Mouse (Mus musculus) megakaryocyte, embryonic 14.5 days (primary cell): Measurements from ENCODE around the gene Micu1. TPM values are rescaled to one million over a fixed set of nuclear protein-coding genes. Genes with fewer than 3 reads are reported as not detected.

Experiments used
- H3K27me3 ChIP-seq: replicated peaks from 2 replicates; pipeline ENCODE3; 2012; ENCODE audit warnings: inconsistent platforms
- H3K36me3 ChIP-seq: replicated peaks from 2 replicates; pipeline ENCODE3; 2012; ENCODE audit warnings: low read length, inconsistent platforms, mixed read lengths
- H3K4me1 ChIP-seq: 2 replicates; pipeline ENCODE4 v1.6.1; 2012; ENCODE audit warnings: inconsistent platforms
- H3K4me3 ChIP-seq: replicated peaks from 2 replicates; pipeline ENCODE3; 2012; ENCODE audit warnings: moderate library complexity, mild to moderate bottlenecking, inconsistent platforms
- H3K9me3 ChIP-seq: 2 replicates; pipeline ENCODE4 v1.6.1; 2012; ENCODE audit warnings: inconsistent platforms
- FLI1 ChIP-seq: IDR thresholded peaks from 2 replicates; pipeline ENCODE4 v1.6.1; 2012; ENCODE audit warnings: low read length, inconsistent platforms, mixed read lengths
- GATA1 ChIP-seq: IDR thresholded peaks from 3 replicates; pipeline ENCODE4 v1.6.1; 2012; ENCODE audit warnings: mixed read lengths, low read length, inconsistent platforms, borderline replicate concordance
- polyA plus RNA-seq: library from polyadenylated mRNA; stranded (reverse); fragments of >175 nt; gene quantifications from 2 replicates; pipeline ENCODE4 v1.2.3, GENCODE M21; 2012; ENCODE audit warnings: low replicate concordance; ENCODE audit not compliant: insufficient read depth

The Micu1 gene
- polyA plus RNA-seq, 1 experiment: 100 TPM

DNA sequence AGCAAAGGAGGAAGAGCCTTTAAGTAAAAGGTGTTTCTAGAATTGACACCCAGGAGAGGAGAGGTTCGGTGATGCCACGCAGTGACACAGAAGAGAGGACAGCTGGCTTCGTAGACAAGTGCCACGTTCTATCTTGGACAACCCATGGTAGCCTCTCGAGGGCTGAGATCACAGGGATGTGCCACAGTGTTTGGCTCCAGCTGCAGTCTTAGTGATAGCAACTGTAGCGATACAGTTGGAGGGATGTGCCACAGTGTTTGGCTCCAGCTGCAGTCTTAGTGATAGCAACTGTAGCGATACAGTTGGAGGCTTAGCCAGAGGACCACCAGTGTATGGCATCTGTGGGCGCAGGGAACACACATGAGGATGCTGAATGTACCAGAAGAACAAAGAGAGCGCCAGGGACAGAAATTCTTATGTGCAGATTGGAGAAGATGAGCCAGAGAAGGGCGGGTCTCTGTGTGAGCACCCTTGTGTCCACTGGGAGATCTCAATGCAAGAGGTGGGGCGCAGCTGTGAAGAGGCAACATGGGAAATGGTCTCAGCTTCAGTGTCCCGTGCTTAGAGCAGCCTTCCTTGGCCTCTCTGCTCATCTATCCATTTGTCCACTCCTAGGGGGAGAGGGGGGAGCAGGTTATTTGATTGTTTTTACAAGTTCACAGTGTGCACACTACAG, 98.7 kb downstream of the Micu1 start:
- Histone ChIP-seq H3K36me3 (peaks cover 94% of the 10 kb centered on the region), H3K4me3 (no peak overlapping the region), H3K27me3 (no peaks in the 10 kb centered on the region), H3K9me3 (no peaks in the 10 kb centered on the region), H3K4me1 (peaks cover 49% of the 10 kb centered on the region)
- TF ChIP-seq GATA1 (no peak), FLI1 (no peak)

DNA sequence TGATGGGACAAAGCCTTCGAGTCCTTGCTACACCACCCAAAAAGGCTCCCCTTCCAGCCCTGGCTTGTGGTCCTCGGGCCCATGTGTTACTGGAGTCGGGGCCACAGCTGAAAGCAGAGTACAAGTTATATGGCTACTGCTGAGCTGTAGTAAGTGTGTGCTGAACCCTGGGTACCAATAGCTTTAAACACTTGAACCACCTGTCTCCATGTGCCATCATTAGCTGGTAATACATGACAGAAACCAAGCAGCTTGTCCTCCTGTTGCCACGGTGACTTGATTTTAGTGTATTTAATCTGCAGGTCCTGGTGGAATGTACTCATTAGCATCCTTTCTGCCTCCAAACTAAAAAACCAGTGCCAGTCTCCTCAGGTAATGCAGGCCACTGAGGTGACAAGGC, 106.4 kb downstream of the Micu1 start:
- Histone ChIP-seq H3K4me1 (peaks cover 56% of the 10 kb centered on the region), H3K4me3 (no peak overlapping the region), H3K36me3 (peaks cover 79% of the 10 kb centered on the region), H3K9me3 (no peaks in the 10 kb centered on the region), H3K27me3 (no peaks in the 10 kb centered on the region)
- TF ChIP-seq FLI1 (no peak), GATA1 (no peak)

DNA sequence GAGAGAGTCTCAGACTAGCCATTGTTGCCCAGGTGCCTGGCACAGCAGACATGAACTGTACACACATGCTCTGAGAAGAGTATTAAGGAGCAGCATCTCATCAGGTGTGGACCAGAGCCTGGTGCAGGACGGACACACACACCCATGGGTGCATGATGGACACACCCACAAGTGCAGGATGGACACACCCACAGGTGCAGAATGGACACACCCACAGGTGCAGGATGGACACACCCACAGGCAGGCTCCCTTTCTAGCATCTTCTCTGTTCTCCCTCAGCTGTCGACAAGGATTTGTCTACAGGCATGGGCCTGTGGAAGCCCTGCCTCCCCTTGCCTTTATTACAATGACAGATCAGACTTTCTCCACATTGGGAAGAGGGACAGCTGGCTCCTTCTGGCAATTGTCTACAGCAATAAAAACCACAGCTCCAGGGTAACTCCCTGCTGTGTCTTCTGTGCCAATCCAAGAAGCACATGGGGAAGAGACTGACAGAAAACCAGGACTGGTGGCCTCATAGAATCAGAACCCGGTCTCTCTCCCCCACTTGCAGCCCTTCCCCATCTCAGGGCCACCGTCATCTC, 107.8 kb downstream of the Micu1 start:
- TF ChIP-seq GATA1: no peak
- no peak for TF ChIP-seq FLI1
- H3K4me3 ChIP-seq: no peak overlapping the region
- peaks cover 60% of the 10 kb centered on the region for H3K4me1 ChIP-seq
- no peaks in the 10 kb centered on the region for H3K27me3 ChIP-seq
- no peaks in the 10 kb centered on the region for H3K9me3 ChIP-seq
- peaks cover 79% of the 10 kb centered on the region for H3K36me3 ChIP-seq

DNA sequence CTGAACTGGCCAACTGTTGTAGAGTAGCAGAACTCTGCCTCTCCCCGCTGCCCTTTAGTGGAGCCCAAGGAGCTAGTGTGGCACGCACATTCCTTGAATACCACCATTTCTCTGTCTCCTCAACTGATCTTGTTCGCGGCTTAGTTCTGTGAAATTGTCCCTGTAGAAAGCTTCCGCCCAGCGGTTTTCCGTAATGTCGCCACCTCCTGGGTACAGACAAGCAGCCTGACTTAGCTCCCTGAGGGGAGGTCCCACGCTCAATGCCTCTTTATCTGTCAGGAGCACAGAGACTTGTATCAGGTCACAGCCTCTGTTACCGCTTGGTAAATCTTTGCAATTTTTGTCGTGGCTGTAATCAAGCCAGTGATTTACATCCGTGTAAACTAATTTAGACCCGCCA, 110.7 kb downstream of the Micu1 start:
- Histone ChIP-seq H3K4me1 (peaks cover 79% of the 10 kb centered on the region), H3K9me3 (no peaks in the 10 kb centered on the region), H3K27me3 (no peaks in the 10 kb centered on the region), H3K36me3 (peaks cover 95% of the 10 kb centered on the region), H3K4me3 (no peak overlapping the region)
- no peak for TF ChIP-seq GATA1
- TF ChIP-seq FLI1: no peak

DNA sequence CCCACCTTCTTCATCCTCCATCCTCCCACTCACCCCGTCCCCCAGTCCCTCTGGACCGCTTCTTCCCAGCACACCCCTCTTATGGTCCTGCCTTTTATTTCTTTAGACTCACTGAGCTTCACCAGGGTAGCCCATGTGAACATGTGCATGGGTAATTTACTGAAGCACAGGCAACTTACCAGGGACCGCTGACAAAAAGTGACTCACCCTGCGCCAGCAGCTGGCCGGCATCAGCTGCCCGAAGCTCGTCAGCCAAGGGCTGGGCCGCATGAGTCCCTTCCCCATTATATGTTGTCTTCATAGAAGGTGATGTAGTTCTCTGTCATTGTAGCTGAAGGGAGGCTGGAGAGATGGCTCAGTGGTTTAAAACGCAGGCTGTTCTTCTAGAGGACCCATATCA, 111.5 kb downstream of the Micu1 start:
- H3K4me1 ChIP-seq: peaks cover 84% of the 10 kb centered on the region
- H3K9me3 ChIP-seq: no peaks in the 10 kb centered on the region
- no peaks in the 10 kb centered on the region for H3K27me3 ChIP-seq
- no peak overlapping the region for H3K4me3 ChIP-seq
- TF ChIP-seq GATA1 (no peak), FLI1 (no peak)
- H3K36me3 ChIP-seq: peaks cover 95% of the 10 kb centered on the region

DNA sequence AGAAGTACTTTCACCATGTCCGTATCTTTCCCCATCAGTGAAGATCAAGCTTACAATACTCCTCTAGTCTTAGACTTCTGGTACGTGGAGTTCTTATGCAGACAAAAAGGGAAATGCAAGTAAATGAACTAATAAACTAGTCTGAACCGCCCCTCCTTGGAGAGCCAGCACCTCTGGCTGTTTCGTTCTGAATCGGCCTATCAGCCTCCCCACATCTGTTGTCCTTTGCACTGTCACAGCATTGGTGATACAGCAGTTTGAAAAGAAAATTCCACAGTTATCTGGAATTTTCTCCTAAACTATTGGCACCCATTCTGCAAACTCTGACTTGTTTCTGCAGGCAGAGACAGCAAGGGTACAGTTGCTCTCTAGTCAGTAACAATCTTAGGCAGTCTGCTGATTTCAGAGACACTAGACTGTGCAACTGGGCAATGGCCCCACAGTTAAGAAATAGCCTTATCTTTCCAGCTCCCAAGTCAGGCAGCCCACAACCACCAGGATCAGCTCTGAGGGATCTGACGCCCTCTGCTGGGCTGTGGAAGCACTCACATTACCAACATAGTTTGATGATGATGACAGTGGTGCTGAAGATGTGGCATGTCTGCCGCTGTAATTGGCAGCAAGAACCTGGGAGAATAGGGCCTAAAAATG, 112.4 kb downstream of the Micu1 start:
- Histone ChIP-seq H3K27me3 (no peaks in the 10 kb centered on the region), H3K4me3 (peak overlapping the region; percentile 76), H3K4me1 (peaks cover 85% of the 10 kb centered on the region), H3K36me3 (peaks cover 95% of the 10 kb centered on the region), H3K9me3 (no peaks in the 10 kb centered on the region)
- TF ChIP-seq FLI1 (no peak), GATA1 (no peak)

DNA sequence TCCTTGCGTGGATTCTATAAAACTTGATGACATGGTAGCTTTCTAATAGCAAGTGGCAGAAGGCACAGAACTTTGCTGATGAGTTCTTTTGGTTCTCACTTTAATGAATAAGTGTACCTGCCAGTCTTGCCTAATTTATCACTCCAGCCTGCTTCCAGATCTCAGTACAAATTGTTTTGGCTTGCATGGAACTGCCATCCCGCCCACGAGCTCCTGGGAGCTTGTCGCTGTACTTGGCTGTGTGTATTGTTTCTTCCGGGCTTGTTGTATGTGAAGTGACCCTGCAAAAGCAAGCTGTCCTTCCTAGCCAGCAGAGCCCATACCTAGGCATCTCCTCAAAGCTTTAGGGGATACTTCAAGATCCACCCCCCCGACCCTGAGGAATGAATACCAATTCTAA, 114.3 kb downstream of the Micu1 start:
- Histone ChIP-seq H3K27me3 (no peaks in the 10 kb centered on the region), H3K9me3 (no peaks in the 10 kb centered on the region), H3K4me1 (peaks cover 91% of the 10 kb centered on the region), H3K4me3 (no peak overlapping the region), H3K36me3 (peaks cover 95% of the 10 kb centered on the region)
- TF ChIP-seq FLI1 (no peak), GATA1 (no peak)

DNA sequence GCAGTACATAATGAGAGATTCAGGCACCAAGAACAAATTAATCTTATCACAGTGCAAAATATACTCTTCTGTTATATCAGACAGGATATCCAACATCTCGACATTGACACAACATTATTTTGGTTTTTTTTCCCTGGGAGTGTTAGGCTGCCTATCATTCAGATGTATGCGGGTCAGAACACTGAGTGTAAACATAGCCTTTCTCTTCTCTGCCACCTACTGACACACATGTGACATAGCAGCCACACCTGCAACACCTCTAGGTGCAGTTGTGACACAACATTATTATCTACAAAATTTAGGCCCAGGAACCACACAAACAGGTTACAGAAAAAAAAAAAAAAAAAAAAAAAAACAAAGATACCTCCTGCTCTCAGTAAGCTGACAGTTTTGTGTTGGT, 115.3 kb downstream of the Micu1 start:
- TF ChIP-seq FLI1 (no peak), GATA1 (no peak)
- H3K27me3 ChIP-seq: no peaks in the 10 kb centered on the region
- H3K4me1 ChIP-seq: peaks cover 91% of the 10 kb centered on the region
- H3K4me3 ChIP-seq: no peak overlapping the region
- H3K36me3 ChIP-seq: peaks cover 95% of the 10 kb centered on the region
- H3K9me3 ChIP-seq: no peaks in the 10 kb centered on the region

DNA sequence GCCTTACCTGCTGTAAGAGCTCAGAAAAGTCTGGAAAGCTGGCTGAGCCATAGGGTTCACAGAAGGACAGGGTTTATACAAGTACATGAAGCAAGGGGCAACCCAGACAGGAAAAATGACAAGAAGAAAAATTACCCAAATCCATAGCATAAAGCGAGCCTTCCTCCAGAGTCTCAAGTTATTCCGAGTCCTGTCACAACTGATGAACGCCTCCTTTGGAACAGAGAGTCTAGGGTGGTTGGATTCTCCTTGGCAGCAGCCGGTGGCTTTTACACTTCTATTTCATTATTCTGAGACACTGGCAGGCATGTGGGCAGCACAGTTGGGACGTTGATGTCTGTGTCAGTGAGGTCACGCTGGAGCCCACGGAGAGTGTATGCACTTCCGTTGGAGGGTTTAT, 115.7 kb downstream of the Micu1 start:
- H3K4me1 ChIP-seq: peaks cover 91% of the 10 kb centered on the region
- H3K4me3 ChIP-seq: no peak overlapping the region
- peaks cover 94% of the 10 kb centered on the region for H3K36me3 ChIP-seq
- H3K9me3 ChIP-seq: no peaks in the 10 kb centered on the region
- H3K27me3 ChIP-seq: no peaks in the 10 kb centered on the region
- TF ChIP-seq FLI1 (no peak), GATA1 (no peak)

DNA sequence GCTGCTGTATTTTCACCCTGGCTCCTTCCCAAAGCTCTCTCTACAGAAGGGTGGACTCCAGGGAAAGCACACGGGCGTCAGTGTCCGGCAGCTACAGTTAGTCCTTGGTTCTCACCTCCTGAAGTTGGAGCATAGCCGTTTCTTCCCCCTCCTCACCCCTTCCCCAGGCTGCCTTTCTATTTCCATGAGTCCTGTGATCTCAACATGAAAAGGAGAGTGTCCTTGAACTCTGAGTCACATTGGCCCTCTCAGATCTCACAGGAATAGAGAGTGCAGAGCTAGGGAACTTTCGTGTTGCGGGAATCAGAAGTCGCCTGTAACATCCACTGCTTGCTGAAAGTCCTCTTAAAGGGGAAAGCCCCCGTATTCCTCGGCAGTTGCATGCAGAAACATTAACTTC, 116.9 kb downstream of the Micu1 start:
- peaks cover 91% of the 10 kb centered on the region for H3K4me1 ChIP-seq
- no peak for TF ChIP-seq GATA1
- TF ChIP-seq FLI1: no peak
- no peak overlapping the region for H3K4me3 ChIP-seq
- no peaks in the 10 kb centered on the region for H3K27me3 ChIP-seq
- H3K36me3 ChIP-seq: peaks cover 91% of the 10 kb centered on the region
- H3K9me3 ChIP-seq: no peaks in the 10 kb centered on the region
